Mouse (Mus musculus): ENCODE data around the gene Shmt2.

Shmt2 gene

GRCm38 (mm10) chr10:127522088-127522581 is at the start of gene Shmt2:
TSS of gene Shmt2 (minus strand) at chr10:127522444.
- CTCF ChIA-PET: interaction anchor here (0.7 to 1.1 kb wide), 3 partner anchors 8 to 12 kb away, joined by 3 to 6 read pairs (median 3); no protein-coding TSS in a partner anchor

DNA sequence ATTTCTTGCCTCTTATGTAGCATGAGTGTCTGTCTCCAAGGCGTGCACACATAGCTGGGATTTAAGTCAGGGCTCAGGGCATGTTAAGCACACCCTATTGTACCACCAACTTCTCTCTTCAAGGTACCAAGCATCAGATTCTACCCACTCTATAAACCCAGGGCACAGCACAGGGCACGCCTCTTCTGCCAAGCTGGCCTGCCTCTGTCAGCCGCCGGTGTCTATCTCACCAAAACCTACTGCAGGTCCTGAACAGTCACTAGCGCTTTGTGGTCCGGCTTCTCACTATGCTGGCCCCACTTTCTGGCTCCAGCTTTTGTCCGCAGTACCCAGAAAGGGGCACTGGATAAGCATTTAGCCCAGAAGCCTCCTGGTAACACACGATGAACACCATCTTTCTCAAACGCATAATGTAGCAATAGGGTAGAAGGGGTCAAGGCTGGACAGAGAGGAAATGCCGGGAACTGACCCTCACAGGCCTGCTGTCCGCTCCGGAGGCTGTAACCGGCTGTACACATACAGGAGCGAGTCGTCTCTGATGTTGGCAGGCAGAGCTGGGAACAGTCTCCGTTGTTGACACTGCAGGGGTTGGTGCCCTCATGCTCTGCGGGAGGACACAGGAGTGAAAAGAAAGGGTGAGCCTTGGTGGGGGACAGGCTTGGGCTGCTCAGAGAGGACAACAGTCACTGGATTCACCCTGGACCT is 48.8 kb upstream of the Shmt2 start:
- CTCF ChIA-PET: no interaction called here

DNA sequence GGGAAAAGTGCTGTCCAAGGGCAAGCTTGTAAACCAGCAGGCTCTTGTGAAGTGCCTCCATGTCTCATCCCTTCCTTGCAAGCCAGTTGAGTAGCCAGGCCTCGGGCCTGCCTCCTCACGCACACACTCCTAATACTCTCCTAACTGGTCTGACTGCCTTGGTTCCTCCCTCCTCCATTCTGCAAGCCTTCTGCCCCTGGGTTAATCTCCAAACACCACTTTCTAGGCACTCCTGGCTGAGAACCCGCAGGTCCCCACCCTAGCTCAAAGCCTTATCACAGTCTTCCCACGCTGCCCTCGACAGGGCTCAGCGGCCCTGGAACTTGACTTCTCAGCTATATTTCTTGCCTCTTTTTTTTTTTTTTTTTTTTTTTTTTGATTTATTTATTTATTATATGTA is 48.1 kb upstream of the Shmt2 start:
- CTCF ChIA-PET: no interaction called here

- CTCF ChIA-PET: interaction anchor here (0.6 kb wide), 1 partner anchor 18 kb away, joined by 3 read pairs; no protein-coding TSS in a partner anchor
These were observed 47.2 kb upstream of the Shmt2 start for GRCm38 (mm10) chr10:127569450-127569849.

- CTCF ChIA-PET: no interaction called here
These were observed 44.5 kb upstream of the Shmt2 start for GRCm38 (mm10) chr10:127566553-127567326.

DNA sequence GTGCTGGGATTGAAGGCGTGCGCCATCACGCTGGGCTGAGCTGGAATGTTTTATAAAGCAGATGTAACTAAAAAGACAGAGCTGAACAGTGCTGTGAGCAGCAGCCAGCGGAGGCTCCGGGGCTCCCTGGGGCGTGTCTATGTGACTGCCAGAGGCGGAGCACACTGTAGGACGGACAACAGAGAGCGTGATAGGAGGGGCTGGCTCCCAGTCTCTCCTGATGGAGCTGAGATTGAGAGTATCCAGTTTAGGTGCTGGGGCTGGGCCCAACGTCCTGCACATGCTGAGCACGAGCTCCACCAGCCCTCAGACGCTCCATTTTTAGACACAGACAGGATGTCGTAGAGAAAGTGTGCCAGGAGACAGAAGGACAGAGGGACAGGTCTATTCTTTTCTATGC is 42.1 kb upstream of the Shmt2 start:
- CTCF ChIA-PET: no interaction called here

- CTCF ChIA-PET: no interaction called here
These were observed 41.6 kb upstream of the Shmt2 start for GRCm38 (mm10) chr10:127563840-127564239.

DNA sequence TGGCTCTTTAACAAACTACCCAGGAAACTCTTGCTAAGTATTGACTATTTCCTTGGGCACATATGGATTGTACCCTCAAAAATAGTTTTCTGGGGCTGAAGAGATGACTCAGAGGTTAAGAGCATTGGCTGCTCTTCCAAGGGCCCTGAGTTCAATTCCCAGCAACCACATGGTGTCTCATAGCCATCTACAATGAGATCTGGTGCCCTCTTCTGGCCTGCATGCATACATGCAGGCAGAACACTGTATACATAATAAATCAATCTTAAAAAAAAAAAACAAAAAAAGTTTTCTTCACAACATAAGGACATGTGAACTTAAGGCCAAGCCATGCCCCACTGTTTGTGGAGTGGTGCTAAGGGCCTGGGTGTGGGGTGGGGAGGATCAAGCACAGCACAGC is 38.9 kb upstream of the Shmt2 start:
- CTCF ChIA-PET: interaction anchor here (0.9 kb wide), 1 partner anchor 45 kb away, joined by 4 read pairs; no protein-coding TSS in a partner anchor

GRCm38 (mm10) chr10:127557397-127557796 is 35.2 kb upstream of the Shmt2 start:
- CTCF ChIA-PET: interaction anchor here (0.6 kb wide), 1 partner anchor 21 kb away, joined by 6 read pairs; no protein-coding TSS in a partner anchor

DNA sequence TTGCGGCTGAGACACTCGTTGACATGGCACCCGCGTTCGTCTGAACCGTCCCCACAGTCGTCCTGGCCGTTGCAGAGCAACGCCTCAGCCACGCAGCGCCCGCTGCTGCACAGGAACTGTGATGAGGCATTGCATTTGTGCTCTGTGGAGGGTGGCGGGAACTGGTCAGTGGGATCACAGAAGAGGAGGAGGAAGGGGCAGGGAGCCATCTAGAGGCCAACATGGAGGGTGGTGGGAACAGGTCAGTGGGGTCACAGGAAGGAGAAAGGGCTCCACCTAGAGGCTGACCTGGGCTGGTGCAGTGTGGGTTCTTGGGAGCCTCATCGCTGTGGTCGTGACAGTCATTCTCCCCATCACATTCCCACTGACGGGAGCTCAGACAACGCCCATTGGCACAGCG is 33.5 kb upstream of the Shmt2 start:
- CTCF ChIA-PET: no interaction called here

DNA sequence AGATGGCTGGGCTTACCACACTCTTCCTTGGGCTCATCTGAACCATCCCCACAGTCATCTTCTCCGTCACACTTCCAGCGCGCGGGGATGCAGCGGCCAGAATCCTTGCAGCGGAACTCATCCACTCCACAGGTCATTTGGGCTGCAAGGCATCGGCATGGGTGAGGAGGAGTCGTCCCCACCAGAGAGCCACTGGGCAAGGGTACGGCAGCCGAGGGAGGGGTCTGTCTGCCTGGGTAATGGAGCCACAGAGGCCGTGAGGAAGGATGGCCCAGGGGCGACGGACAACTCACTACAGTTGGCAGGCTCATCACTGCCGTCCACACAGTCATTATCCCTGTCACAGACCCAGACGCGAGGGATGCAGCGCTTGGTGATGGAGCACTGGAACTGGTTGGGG is 27.6 kb upstream of the Shmt2 start:
- CTCF ChIA-PET: no interaction called here

DNA sequence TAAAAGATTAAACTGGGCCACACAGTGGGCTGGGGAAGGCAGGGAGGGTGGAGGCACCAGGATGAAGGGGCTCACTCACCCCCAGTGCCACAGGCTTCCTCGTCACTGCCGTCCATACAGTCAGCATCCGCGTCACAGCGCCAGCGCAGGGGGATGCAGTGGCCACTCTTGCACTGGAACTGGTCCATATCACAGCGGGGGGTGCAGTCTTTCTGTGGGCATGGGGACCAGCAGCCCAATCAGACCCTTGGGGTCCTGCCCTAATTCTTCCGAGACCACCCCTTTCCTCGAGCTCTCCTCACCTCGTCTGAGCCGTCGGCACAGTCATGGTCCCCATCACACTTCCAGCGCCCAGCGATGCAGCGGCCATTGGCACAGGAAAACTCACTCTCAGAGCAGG is 26.0 kb upstream of the Shmt2 start:
- CTCF ChIA-PET: interaction anchor here (0.5 kb wide), 1 partner anchor 611 kb away, joined by 3 read pairs; no protein-coding TSS in a partner anchor

GRCm38 (mm10) chr10:127546505-127546904 is 24.3 kb upstream of the Shmt2 start:
- CTCF ChIA-PET: no interaction called here

- CTCF ChIA-PET: no interaction called here
These were observed 22.1 kb upstream of the Shmt2 start for GRCm38 (mm10) chr10:127544375-127544774.

GRCm38 (mm10) chr10:127543916-127544315 is 21.7 kb upstream of the Shmt2 start:
- CTCF ChIA-PET: no interaction called here

DNA sequence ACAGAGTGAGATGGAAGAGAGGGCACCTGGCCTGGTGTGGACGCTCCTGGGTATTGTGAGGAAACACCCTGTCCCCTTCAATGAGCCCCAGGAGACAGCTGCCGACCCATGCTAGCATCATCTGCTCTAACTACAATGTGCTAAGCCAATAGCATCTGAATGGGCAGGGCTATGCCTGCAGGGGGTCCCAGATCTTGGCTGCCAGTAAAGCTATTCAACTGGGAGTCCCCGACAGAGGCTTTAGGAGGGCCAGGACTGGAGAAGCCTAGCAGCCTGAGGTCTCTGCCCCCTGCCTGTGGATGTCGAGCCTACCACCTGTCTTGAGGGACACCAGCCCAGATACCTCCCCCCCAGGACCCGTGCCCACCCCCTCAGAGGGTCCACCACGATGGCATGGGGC is 20.5 kb upstream of the Shmt2 start:
- CTCF ChIA-PET: no interaction called here

- CTCF ChIA-PET: no interaction called here
These were observed 19.8 kb upstream of the Shmt2 start for GRCm38 (mm10) chr10:127542084-127542483.

DNA sequence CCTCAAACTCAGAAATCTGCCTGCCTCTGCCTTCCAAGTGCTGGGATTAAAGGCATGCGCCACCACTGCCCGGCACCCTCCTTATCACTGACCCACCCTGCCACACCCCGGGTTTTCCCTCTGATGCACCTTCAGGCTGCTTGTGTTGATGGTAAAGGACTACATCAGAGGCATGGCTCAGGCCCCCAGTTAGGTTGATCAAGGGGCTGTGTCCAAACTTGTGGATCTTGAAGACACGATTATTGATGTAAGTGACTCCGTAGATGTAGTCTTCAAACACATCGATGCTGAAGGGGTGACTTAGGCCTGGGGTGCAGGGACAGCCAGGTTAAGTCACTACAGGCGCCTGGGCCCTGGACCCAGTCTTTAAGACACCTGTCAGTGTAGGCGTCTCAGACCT is 19.3 kb upstream of the Shmt2 start:
- CTCF ChIA-PET: no interaction called here

GRCm38 (mm10) chr10:127537854-127538583 is 15.8 kb upstream of the Shmt2 start:
- CTCF ChIA-PET: interaction anchor here (0.5 to 3.5 kb wide), 6 partner anchors 7 to 32 kb away, joined by 3 to 36 read pairs (median 4); no protein-coding TSS in a partner anchor

DNA sequence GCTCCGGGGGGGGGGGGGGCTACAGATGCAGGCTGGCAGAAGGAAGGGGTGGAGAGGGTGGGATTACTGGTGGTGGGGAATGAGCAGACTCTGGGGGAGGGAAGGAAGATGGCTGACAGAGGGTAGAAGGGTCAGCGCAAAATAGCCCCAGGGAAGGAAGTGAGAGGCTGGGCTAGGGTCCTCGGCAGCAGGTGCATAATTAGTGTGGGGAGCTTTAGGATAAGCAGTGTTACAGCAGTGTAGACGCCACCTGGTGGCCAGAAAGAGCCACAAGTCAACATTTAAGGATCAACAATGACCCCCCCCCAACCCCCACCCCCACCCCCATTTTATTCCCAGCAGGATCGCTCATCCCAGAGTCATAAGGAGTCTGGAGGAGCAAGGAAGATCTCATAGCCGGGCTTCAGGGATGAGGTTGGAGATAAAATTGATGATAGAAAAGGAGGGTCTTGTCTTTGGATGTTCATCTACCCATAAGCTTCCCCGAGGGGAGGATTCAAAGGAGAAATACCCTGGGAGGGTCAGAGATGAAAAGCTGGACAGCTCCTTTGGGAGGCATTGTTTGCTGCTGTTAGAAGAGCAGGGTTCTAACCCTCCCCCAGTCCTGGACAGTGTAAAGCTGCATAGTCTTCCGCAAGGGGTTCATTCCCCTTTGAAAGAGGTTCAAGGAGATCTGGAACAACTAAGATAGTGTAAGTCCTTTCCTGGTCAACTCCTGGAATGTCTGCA is 14.5 kb upstream of the Shmt2 start:
- CTCF ChIA-PET: interaction anchor here (0.5 to 3.5 kb wide), 6 partner anchors 10 to 31 kb away, joined by 3 to 36 read pairs (median 6); no protein-coding TSS in a partner anchor

DNA sequence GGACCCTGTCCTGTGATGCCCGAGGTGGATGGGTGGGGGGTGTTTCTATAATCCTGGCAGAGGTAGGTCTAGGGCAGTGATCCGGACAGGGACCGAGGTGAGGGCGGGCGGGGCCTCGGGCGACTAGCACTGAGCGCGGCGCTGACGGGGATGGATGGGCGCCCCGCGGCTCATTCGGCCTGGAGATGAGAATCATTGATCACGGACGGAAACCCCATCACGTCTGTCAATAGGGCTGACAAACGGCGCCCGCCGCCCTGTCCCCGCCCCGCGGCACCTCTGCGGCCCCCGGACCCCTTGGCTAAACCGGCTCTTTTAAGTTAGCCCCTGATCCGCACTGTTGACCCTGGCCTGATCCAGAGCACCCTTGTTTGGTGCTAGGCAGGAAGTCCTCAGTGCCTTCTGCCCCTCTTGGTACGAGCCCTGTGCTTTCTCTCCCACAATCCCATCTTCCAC is 12.7 kb upstream of the Shmt2 start:
- CTCF ChIA-PET: interaction anchor here (0.6 to 2.4 kb wide), 3 partner anchors 21 to 220 kb away, joined by 3 to 8 read pairs (median 3); partner anchors contain the start of gene Ndufa4l2

Data from spleen, embryonic (tissue).